Mouse (Mus musculus) lung, adult 2 months (tissue): Measurements from ENCODE around the gene Dpf3.

ENCODE experiments used
- CTCF ChIP-seq: fragments of 200-500 bp; IDR thresholded peaks from 2 replicates; pipeline ENCODE4 v1.5.1; 2011; ENCODE audit warnings: mild to moderate bottlenecking, low read length, control low read depth; ENCODE audit not compliant: insufficient read depth
- POLR2A ChIP-seq: fragments of 200-500 bp; IDR thresholded peaks from 2 replicates; pipeline ENCODE4 v1.6.1; 2011; ENCODE audit warnings: low read depth, mild to moderate bottlenecking, control low read depth, low read length, borderline replicate concordance; ENCODE audit errors: extremely low read depth

- TF ChIP-seq CTCF (no peak), POLR2A (no peak)
These were observed 238.4 kb downstream of the Dpf3 start for GRCm38 (mm10) chr12:83249066-83249465.
